Mouse (Mus musculus) monocyte, adult 2 months (primary cell): ENCODE data around the gene Tbk1.
A peak's percentile ranks its signal among the peaks of the same experiment; 100 is the strongest.

Source experiments
- DNase-seq, 2 experiments: peaks; one replicate each; pipeline ENCODE4 v3.0.0; 2022; ENCODE audit warnings: low spot score in 2 of 2, low read depth in 1 of 2

Gene Tbk1

GRCm38 (mm10) chr10:121586675-121587370 lies at the start of gene Tbk1:
Gene Tbk1 (minus strand): TSS chr10:121586787.
- peak; percentile 88 to 92 for DNase-seq

DNA sequence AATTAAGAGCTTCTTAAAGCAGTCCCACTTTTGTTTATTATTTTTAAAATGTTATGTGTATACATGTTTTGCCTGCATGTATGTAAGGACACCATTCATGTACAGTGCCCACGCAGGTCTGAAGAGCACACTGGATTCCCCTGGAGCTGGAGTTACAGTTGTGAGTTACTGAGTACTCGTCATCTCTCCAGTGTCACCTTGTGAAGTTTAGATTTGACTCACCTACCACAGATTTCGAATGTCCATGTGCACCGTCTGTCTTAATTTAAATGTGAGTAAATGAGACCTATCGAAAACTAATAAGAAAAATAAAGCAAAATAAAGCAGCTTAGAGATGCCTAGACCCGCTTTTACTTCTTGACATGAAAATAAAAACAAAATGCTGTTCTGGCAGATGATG lies 49.7 kb upstream of the Tbk1 start:
- no peak for DNase-seq

DNA sequence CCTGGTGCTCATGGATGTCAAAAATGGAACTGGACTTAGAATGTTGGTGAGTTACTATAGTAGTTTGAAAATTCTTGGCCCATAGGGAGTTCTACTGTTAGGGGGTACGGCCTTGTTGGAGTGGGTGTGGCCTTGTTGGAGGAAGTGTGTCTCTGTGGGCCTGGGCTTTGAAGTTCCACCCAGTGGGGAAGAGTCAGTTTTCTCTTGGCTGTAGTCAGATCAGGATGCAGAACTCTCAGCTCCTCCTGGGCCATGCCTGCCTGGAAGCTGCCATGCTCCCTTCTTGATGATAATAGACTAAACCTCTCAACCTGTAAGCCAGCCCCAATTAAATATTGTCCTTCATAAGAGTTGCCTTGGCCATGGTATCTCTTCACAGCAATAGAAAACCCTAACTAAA lies 47.6 kb upstream of the Tbk1 start:
- no peak for DNase-seq

DNA sequence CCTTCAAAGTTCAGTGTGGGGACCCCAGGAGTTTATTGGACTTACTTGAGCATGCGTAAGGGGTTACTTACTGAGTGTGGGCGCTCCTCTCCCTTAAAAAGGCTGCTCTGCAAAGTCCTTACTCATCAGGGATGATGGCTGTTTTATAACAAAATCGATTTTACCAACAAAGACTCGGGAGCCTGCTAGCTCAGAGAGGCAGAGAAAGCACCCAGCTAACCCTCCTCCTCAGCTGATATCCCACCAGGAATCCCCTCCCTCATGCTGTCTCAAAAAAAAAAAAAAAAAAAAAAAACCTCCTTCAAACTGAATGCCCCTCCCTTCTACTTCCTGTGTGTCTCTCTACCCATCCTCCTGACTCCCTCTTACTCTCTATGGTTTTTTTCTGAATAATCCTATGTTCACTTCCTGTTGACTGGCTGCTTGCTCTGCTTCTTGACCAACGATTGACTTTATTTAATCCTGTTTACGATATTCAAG lies 42.0 kb upstream of the Tbk1 start:
- DNase-seq = no peak

DNA sequence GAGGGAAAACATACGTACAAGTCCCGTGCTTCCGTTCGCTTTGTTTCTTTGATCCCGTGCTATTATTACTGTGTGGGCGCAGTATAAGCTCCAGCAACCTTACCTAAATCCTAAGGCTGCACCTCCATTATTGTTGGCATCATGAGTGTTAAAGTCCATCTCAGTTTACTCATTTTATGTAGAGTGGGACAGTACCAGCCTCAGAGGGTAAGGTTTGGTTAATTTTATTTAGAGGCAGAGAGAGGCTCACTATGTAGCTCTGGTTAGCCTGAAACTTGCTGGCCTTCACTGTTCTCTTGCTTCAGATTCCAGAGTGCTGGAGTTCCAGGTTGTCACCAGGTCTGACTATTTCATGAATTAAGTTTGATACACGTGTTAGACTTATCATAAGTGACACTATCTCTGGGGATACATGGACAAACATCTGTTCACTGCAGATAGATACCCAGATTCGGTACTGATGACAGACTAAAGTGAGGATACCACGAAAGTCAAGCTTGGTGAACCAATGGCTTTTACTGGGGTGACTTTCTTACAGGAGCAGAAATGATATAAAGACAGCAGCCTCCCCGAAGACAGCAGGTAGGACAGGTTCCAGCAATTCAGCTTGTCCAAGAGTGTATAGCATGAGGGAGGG lies 40.7 kb upstream of the Tbk1 start:
- DNase-seq = no peak

DNA sequence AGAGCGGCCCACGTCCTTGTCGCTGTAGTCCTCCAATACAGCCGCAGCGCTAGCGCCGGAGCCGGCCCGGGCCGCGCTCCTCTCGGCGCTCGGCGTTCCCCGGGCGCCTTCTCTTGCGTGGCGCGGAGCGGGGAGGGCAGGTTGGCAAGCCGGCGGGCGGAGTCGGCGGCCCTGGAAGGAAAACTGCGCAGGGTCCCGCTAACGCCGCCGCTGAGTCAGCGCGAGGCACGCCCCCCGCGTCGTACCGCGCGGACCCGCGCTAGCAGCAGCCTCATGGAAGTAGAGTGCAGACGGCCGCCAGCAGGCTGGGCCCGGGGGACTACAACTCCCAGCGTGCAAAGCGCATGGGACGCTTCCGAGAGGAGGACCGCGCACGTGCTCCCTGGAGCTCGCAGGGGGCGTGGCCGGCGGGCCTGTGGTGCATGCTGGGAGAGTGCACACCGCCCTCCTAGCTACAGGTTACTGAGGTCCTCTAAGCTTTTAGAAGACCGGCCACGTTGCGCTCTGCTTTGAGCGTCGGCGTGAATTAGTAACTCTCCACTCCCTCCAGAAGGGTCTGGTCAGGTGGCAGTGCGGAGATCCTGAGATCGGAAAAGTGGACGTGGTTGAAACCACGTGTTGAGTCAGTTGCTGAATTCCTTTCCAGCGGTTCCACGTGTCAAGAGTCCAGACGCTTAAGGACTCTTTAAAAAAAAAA lies 39.7 kb upstream of the Tbk1 start, which contains the start of gene Xpot:
Gene Xpot, minus strand, starts transcription at position 147 of the 697 bp plus-strand sequence.
- peak; percentile 89 to 92 for DNase-seq

- DNase-seq = peak in 1 of 2 experiments; percentile 12
Measured at GRCm38 (mm10) chr10:121625407-121626185, 39.0 kb upstream of the Tbk1 start.

- DNase-seq = no peak
Measured at GRCm38 (mm10) chr10:121625006-121625405, 38.4 kb upstream of the Tbk1 start.

DNA sequence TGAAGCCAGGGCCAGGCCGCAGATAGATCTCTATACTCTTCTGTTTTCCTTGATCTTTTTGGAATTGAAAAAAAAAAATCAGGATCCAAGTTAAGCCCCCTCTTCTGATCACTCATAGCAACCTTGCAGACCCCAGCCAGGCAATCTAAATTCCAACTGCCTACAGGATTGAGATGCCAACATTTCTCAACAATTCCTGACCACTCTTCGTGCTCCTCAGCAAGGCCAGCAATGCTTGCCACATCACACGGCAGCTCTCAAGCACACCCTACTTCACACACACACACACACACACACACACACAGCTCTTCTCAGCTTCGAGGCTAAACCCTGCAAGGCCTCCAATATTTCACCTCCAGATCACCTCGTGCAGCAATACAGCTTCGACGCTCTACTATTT lies 37.1 kb upstream of the Tbk1 start:
- no peak for DNase-seq

DNA sequence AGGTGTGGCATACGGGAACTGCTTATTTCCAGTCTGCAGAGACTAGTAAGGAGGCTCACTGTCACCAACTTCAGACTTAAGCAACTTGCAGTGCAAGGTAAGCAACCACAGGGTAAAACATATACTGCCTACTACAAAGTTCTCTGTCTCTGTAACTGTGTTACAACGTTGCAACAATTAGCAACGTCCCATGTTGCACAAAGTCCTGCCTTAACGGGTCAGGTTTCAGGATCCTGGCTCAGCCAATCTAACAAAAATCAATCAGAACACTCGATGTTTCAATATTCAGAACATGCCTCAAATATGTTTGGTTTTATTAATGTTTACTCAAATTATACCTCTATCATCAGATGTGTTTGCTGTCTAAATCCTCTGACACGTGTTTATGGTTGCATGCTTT lies 35.8 kb upstream of the Tbk1 start:
- DNase-seq = no peak

DNA sequence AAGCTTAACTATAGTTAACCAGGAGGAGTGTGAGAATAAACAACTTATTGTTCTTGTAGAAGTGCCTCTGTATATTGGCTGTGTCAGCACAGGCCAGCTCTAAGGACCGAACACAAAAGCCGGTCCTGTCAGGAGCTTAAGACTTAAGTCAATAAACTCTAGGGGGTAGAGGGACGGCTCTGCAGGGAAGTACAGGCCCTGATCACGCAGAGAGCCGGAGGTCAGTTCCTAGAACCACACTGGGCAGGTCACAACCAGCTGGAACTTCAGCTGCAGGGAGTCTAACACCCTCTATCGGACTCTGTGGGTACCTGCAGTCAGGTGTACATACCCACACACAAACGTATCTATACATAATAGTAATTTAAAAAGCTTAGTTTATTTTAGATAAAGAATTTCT lies 29.3 kb upstream of the Tbk1 start:
- no peak for DNase-seq

DNA sequence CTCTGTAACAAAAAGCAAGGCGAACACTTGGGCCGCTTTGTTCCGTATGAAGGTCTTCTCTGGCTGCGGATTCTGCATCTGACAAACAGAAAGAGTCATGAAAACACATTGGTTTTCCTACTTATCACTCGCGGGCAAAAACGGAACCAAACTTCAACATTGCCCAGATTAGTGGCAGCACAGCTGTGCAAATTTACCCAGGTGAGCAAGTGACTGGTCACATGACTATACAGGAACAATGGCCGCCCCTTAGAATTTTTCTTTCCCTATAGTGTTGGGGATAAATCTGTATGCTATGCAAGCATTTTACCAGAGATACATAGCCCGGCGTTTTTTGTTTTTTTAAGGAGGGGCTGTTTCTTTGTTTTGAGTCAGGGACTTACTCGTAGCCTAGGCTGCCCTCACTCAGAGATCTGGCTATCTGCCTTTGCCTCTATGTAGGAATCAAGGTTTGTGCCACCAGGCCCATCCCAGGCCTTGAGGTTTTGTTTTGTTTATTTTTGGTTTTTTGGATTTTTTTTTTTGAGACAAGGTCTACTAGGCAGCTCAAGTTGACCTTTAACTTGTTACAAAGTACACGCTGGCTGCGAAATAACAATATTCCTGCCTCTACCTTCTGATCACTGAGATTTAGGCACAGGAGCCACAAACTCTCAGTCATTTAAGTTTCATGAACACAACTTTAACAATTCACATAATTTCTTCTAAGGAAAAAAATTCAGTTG lies 28.7 kb upstream of the Tbk1 start:
- DNase-seq = no peak

DNA sequence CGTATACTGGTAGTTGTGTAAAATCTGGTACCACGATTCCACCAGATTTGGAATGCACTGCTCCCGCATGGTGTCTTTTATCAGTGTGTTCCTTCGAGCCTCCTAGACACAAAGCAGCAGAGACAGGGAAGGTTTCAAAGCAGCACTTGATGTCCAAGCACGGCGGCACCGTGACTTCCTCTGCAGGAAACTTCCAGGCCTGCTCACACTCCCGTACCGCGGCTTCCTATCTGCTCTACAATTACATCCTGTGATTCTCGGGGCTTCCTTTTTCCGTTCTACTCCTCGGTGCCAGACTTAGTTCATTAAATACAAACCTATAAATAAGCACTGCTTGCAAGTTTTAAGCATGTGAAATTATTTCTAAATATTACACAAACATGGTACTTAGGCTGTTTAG lies 27.0 kb upstream of the Tbk1 start:
- no peak for DNase-seq

- no peak for DNase-seq
Measured at GRCm38 (mm10) chr10:121612448-121612847, 25.9 kb upstream of the Tbk1 start.

- no peak for DNase-seq
Measured at GRCm38 (mm10) chr10:121611587-121611986, 25.0 kb upstream of the Tbk1 start.

DNA sequence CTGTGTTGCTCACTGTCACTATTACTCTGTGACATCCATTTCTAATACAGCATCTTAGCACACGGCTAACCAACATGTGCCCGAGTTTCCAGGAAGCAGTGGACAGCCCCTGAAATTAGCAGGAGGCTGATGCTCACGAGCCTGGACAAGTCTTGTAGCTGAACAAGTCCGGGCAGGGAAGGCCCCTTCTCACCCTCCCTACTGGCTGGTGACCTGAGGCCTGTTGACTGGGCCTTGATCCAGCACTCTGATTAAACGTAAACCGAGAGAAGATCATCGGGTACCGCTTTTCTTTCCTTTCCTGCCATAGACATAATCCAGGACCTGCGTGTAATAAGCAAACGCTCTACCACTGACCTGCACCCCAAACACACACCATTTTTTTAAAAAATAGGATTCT lies 21.6 kb upstream of the Tbk1 start:
- no peak for DNase-seq

GRCm38 (mm10) chr10:121604632-121605344 lies 18.2 kb upstream of the Tbk1 start:
- DNase-seq = no peak

- DNase-seq = no peak
Measured at GRCm38 (mm10) chr10:121603556-121603955, 17.0 kb upstream of the Tbk1 start.

DNA sequence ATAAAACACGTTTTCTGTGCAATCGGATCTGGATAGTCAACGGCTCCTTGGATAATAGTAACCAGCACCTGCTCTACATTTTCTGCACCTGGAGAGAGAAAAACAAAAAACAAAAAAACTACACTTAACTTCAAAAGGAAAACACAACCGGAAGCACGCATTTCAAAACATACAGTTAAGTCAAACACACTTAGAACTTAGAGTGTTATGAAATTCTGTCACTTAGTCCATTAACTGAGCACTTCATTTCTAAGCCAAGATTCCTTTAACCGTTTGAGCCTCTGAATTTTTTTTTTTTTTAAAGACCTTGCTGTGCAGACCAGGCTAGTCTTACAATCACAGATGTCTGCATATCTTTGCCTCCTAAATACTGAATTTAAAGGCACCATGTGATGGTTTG lies 14.7 kb upstream of the Tbk1 start:
- DNase-seq = no peak

- DNase-seq = peak in 1 of 2 experiments; percentile 21
Measured at GRCm38 (mm10) chr10:121596580-121596979, 10.0 kb upstream of the Tbk1 start.
